Mouse (Mus musculus) intestine, embryonic 15.5 days (tissue): Measurements from ENCODE around the gene Kncn. TPM values are rescaled to one million over a fixed set of nuclear protein-coding genes. Genes with fewer than 3 reads are reported as not detected.

Experiments
- ATAC-seq: fragments of 200-750 bp; cut with Nextera tagmentation; 2 replicates; pipeline ENCODE4 v1.8.0; 2017; ENCODE audit warnings: moderate TSS enrichment, moderate library complexity
- H3K27ac ChIP-seq: fragments of 300-500 bp; sonication (generic); 2 replicates; pipeline ENCODE4 v1.5.1; 2015; ENCODE audit warnings: mild to moderate bottlenecking, inconsistent platforms
- H3K27me3 ChIP-seq: fragments of 300-500 bp; sonication (generic); replicated peaks from 2 replicates; pipeline ENCODE4 v1.6.1; 2015; ENCODE audit warnings: inconsistent platforms
- H3K36me3 ChIP-seq: fragments of 300-500 bp; sonication (generic); 2 replicates; pipeline ENCODE4 v1.6.1; 2015; ENCODE audit warnings: inconsistent platforms
- H3K4me1 ChIP-seq: fragments of 300-500 bp; sonication (generic); replicated peaks from 2 replicates; pipeline ENCODE4 v1.6.1; 2015; ENCODE audit warnings: inconsistent platforms
- H3K4me2 ChIP-seq: fragments of 300-500 bp; sonication (generic); replicated peaks from 2 replicates; pipeline ENCODE4 v1.6.1; 2015; ENCODE audit warnings: mild to moderate bottlenecking, inconsistent platforms
- H3K4me3 ChIP-seq: fragments of 300-500 bp; sonication (generic); replicated peaks from 2 replicates; pipeline ENCODE4 v1.5.1; 2015; ENCODE audit warnings: inconsistent platforms
- H3K9ac ChIP-seq: fragments of 300-500 bp; sonication (generic); 2 replicates; pipeline ENCODE4 v1.6.1; 2015; ENCODE audit warnings: inconsistent platforms
- H3K9me3 ChIP-seq: fragments of 300-500 bp; sonication (generic); 2 replicates; pipeline ENCODE4 v1.6.1; 2016; ENCODE audit warnings: inconsistent platforms
- WGBS: fragments of 180-500 bp; shearing (Covaris S2); methylation state at CpG from one replicate; pipeline ENCODE4 v1.1.7; 2015; 5-methylcytosine and 5-hydroxymethylcytosine counted together
- polyA plus RNA-seq: library from polyadenylated mRNA; unstranded; fragments of >200 nt; fragmentation: Nextera tagmentation; extraction: Ambion mirVana; gene quantifications from 2 replicates; pipeline ENCODE4 v1.2.1, GENCODE M21; 2015

Gene Kncn
- polyA plus RNA-seq, 1 experiment from 2014 or later, result not detected

GRCm38 (mm10) chr4:115851569-115851968 lies 32.6 kb upstream of the Kncn start:
- H3K27me3 ChIP-seq, result no peaks in the 10 kb centered on the region
- no peak overlapping the region for H3K9ac ChIP-seq
- no peak overlapping the region for H3K4me2 ChIP-seq
- H3K36me3 ChIP-seq, result no peaks in the 10 kb centered on the region; the same call in 1 of the 2 replicates
- H3K9me3 ChIP-seq, result no peaks in the 10 kb centered on the region
- 85% methylated on average over 6 of the region's 6 CpGs for WGBS
- 0 out of 2 replicates have a peak, but pooled peaks cover 2% of the 10 kb centered on the region for H3K4me1 ChIP-seq
- H3K27ac ChIP-seq, result no peak overlapping the region
- no peak for ATAC-seq
- H3K4me3 ChIP-seq, result no peak overlapping the region

GRCm38 (mm10) chr4:115855100-115855499 lies 29.1 kb upstream of the Kncn start:
- Histone ChIP-seq H3K4me2 (no peak overlapping the region), H3K4me1 (no peaks in the 10 kb centered on the region), H3K36me3 (peaks cover 8% of the 10 kb centered on the region), H3K9me3 (no peaks in the 10 kb centered on the region), H3K9ac (no peak overlapping the region), H3K4me3 (no peak overlapping the region), H3K27ac (no peak overlapping the region), H3K27me3 (no peaks in the 10 kb centered on the region)
- no peak for ATAC-seq
- 66% methylated on average over 6 of the region's 6 CpGs for WGBS

GRCm38 (mm10) chr4:115855609-115856008 lies 28.6 kb upstream of the Kncn start:
- 66% methylated on average over 4 of the region's 4 CpGs for WGBS
- ATAC-seq, result no peak
- Histone ChIP-seq H3K27me3 (no peaks in the 10 kb centered on the region), H3K4me3 (no peak overlapping the region), H3K27ac (no peak overlapping the region), H3K9me3 (no peaks in the 10 kb centered on the region), H3K4me1 (no peaks in the 10 kb centered on the region), H3K9ac (no peak overlapping the region), H3K36me3 (peaks cover 8% of the 10 kb centered on the region; the same call in 1 of the 2 replicates), H3K4me2 (no peak overlapping the region)

GRCm38 (mm10) chr4:115856282-115856681 lies 27.9 kb upstream of the Kncn start:
- Histone ChIP-seq H3K4me1 (no peaks in the 10 kb centered on the region), H3K4me3 (no peak overlapping the region), H3K27me3 (no peaks in the 10 kb centered on the region), H3K27ac (no peak overlapping the region), H3K4me2 (no peak overlapping the region), H3K9me3 (no peaks in the 10 kb centered on the region), H3K9ac (no peak overlapping the region), H3K36me3 (peaks cover 8% of the 10 kb centered on the region; the same call in 1 of the 2 replicates)
- peak; percentile 58; the same call in 1 of the 2 replicates for ATAC-seq
- WGBS, result 76% methylated on average over 4 of the region's 4 CpGs

GRCm38 (mm10) chr4:115857293-115857883 lies 26.8 kb upstream of the Kncn start:
- H3K4me3 ChIP-seq, result no peak overlapping the region
- no peak overlapping the region for H3K9ac ChIP-seq
- 80% methylated on average over 9 of the region's 9 CpGs for WGBS
- no peaks in the 10 kb centered on the region for H3K4me1 ChIP-seq
- no peaks in the 10 kb centered on the region for H3K27me3 ChIP-seq
- H3K4me2 ChIP-seq, result no peak overlapping the region
- no peaks in the 10 kb centered on the region for H3K9me3 ChIP-seq
- peaks cover 8% of the 10 kb centered on the region; the same call in 1 of the 2 replicates for H3K36me3 ChIP-seq
- no peak overlapping the region for H3K27ac ChIP-seq
- ATAC-seq, result no peak

GRCm38 (mm10) chr4:115863352-115863751 lies 20.8 kb upstream of the Kncn start:
- ATAC-seq, result no peak
- H3K4me3 ChIP-seq, result no peak overlapping the region
- peaks cover 8% of the 10 kb centered on the region; the same call in 1 of the 2 replicates for H3K36me3 ChIP-seq
- H3K4me2 ChIP-seq, result no peak overlapping the region
- no peaks in the 10 kb centered on the region for H3K4me1 ChIP-seq
- no peak overlapping the region for H3K9ac ChIP-seq
- WGBS, result 66% methylated on average over 7 of the region's 7 CpGs
- H3K27ac ChIP-seq, result no peak overlapping the region
- no peaks in the 10 kb centered on the region for H3K9me3 ChIP-seq
- no peaks in the 10 kb centered on the region for H3K27me3 ChIP-seq

GRCm38 (mm10) chr4:115863880-115864279 lies 20.3 kb upstream of the Kncn start:
- no peak for ATAC-seq
- Histone ChIP-seq H3K27me3 (no peaks in the 10 kb centered on the region), H3K4me1 (no peaks in the 10 kb centered on the region), H3K4me3 (no peak overlapping the region), H3K9me3 (no peaks in the 10 kb centered on the region), H3K27ac (no peak overlapping the region), H3K4me2 (no peak overlapping the region), H3K9ac (no peak overlapping the region), H3K36me3 (peaks cover 8% of the 10 kb centered on the region; the same call in 1 of the 2 replicates)
- WGBS, result 32% methylated on average over 10 of the region's 10 CpGs

- WGBS, result 44% methylated on average over 16 of the region's 16 CpGs
- ATAC-seq, result no peak
- no peak overlapping the region for H3K27ac ChIP-seq
- H3K4me3 ChIP-seq, result no peak overlapping the region
- no peaks in the 10 kb centered on the region for H3K9me3 ChIP-seq
- H3K4me1 ChIP-seq, result no peaks in the 10 kb centered on the region
- H3K4me2 ChIP-seq, result no peak overlapping the region
- no peak overlapping the region for H3K9ac ChIP-seq
- no peaks in the 10 kb centered on the region for H3K27me3 ChIP-seq
- H3K36me3 ChIP-seq, result peaks cover 3% of the 10 kb centered on the region; the same call in 1 of the 2 replicates
Measured at GRCm38 (mm10) chr4:115869512-115870210, 14.5 kb upstream of the Kncn start.

- peaks cover 3% of the 10 kb centered on the region for H3K36me3 ChIP-seq
- H3K4me1 ChIP-seq, result no peaks in the 10 kb centered on the region
- no peak overlapping the region for H3K4me3 ChIP-seq
- no peaks in the 10 kb centered on the region for H3K27me3 ChIP-seq
- H3K9ac ChIP-seq, result no peak overlapping the region
- H3K9me3 ChIP-seq, result no peaks in the 10 kb centered on the region
- WGBS, result 91% methylated on average over 3 of the region's 3 CpGs
- H3K4me2 ChIP-seq, result no peak overlapping the region
- no peak overlapping the region for H3K27ac ChIP-seq
- ATAC-seq, result no peak
Measured at GRCm38 (mm10) chr4:115873231-115873630, 11.0 kb upstream of the Kncn start.

GRCm38 (mm10) chr4:115878216-115878678 lies 6.0 kb upstream of the Kncn start:
- ATAC-seq, result no peak
- no peak overlapping the region for H3K4me2 ChIP-seq
- H3K27ac ChIP-seq, result no peak overlapping the region
- no peak overlapping the region; the same call in 1 of the 2 replicates for H3K9ac ChIP-seq
- 19% methylated on average over 11 of the region's 11 CpGs for WGBS
- no peaks in the 10 kb centered on the region for H3K9me3 ChIP-seq
- no peaks in the 10 kb centered on the region for H3K27me3 ChIP-seq
- H3K4me1 ChIP-seq, result no peaks in the 10 kb centered on the region
- no peak overlapping the region for H3K4me3 ChIP-seq
- peaks cover 3% of the 10 kb centered on the region; the same call in 1 of the 2 replicates for H3K36me3 ChIP-seq

GRCm38 (mm10) chr4:115878828-115879227 lies 5.4 kb upstream of the Kncn start:
- Histone ChIP-seq H3K36me3 (peaks cover 3% of the 10 kb centered on the region; the same call in 1 of the 2 replicates), H3K27ac (no peak overlapping the region), H3K4me3 (no peak overlapping the region), H3K9ac (no peak overlapping the region), H3K27me3 (no peaks in the 10 kb centered on the region), H3K9me3 (no peaks in the 10 kb centered on the region), H3K4me1 (no peaks in the 10 kb centered on the region), H3K4me2 (no peak overlapping the region)
- WGBS, result 47% methylated on average over 9 of the region's 9 CpGs
- ATAC-seq, result no peak

GRCm38 (mm10) chr4:115881183-115881582 lies 3.0 kb upstream of the Kncn start:
- no peak overlapping the region for H3K27ac ChIP-seq
- H3K4me2 ChIP-seq, result no peak overlapping the region
- 30% methylated on average over 1 of the region's 1 CpGs for WGBS
- no peak for ATAC-seq
- H3K36me3 ChIP-seq, result no peaks in the 10 kb centered on the region
- no peaks in the 10 kb centered on the region for H3K9me3 ChIP-seq
- H3K4me3 ChIP-seq, result no peak overlapping the region
- no peak overlapping the region for H3K9ac ChIP-seq
- no peaks in the 10 kb centered on the region for H3K27me3 ChIP-seq
- no peaks in the 10 kb centered on the region for H3K4me1 ChIP-seq
